Mouse (Mus musculus) bone marrow macrophage, adult 2 months (primary cell): ENCODE measurements around the gene A530016L24Rik. TPM values are rescaled to one million over a fixed set of nuclear protein-coding genes. Genes with fewer than 3 reads are reported as not detected.

Experiments used
- H3K27ac ChIP-seq: 2 replicates; pipeline ENCODE4 v1.5.1; 2012; ENCODE audit warnings: low read depth, low read length; ENCODE audit not compliant: insufficient read depth
- H3K4me1 ChIP-seq: 2 replicates; pipeline ENCODE4 v1.6.1; 2012; ENCODE audit warnings: low read length; ENCODE audit not compliant: control insufficient read depth, insufficient read depth
- H3K4me3 ChIP-seq: 2 replicates; pipeline ENCODE4 v1.5.1; 2012; ENCODE audit warnings: mild to moderate bottlenecking, low read length, moderate library complexity; ENCODE audit not compliant: insufficient read depth
- CTCF ChIP-seq: IDR thresholded peaks from 2 replicates; pipeline ENCODE4 v1.5.1; 2012; ENCODE audit warnings: low read depth, mild to moderate bottlenecking, low read length, moderate library complexity
- POLR2A ChIP-seq: IDR thresholded peaks from 2 replicates; pipeline ENCODE4 v1.6.1; 2012; ENCODE audit warnings: mild to moderate bottlenecking, low read depth, low read length, borderline replicate concordance
- polyA plus RNA-seq: library from polyadenylated mRNA; stranded (reverse); fragments of >200 nt; gene quantifications from 2 replicates; pipeline ENCODE4 v1.2.4, GENCODE M21; 2012; ENCODE audit not compliant: missing spikeins, insufficient read depth, insufficient read length

Gene A530016L24Rik
- polyA plus RNA-seq, 1 experiment = not detected

DNA sequence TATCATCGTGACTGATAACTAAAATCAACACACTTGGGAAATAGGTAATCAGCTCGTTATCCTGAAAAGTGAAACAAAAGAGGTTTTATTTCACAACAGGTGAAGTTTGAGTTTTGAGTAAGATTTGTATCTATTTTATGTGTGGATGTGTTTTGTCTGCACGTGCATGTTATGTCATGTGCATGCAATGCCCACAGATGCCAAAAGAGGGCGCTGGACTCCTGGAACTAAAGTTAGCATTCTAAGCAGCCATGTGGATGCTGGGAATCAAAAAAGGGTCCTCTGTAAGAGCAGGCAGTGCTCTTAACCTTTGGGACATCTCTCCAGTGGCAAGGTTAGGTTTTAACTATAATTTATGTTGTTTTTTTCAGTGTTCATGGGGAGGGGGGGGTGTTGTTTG, 26.0 kb upstream of the A530016L24Rik start:
- H3K4me3 ChIP-seq = no peak overlapping the region
- no peaks in the 10 kb centered on the region for H3K4me1 ChIP-seq
- TF ChIP-seq CTCF (no peak), POLR2A (no peak)

DNA sequence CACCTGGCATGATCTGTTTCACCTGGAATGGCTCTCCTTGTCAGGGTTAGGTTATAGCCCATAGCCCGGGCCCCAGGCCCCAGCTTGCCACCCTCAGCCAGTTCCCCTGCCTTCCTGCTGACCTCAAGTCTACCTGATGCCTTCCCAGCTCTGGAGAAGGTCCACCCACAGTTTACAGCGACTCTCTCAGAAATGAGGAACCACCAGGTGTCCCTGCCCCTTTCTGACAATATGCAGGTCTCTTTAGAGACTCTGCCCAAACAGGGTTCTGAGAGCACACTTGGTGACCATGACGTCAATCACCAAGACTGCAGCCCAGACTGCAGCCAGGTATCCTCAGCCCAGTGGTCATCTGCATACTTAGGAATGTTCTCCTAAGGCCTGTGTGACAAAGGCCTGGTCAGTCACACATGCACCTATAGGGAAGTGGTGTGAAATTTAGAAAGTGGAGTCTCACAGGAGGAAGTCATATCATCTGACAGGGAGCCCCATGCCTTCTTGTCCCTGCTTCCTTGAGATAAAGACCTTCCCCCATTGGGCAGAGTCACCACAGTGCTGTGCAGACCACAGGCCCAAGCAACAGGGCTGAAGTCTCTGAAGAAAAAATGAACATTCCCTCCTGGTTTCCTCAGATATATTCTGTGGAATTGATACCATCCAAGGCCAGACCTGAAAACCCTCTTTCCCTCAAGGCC, 25.4 kb upstream of the A530016L24Rik start:
- Histone ChIP-seq H3K4me3 (no peak overlapping the region), H3K4me1 (no peaks in the 10 kb centered on the region), H3K27ac (no peak overlapping the region)
- TF ChIP-seq CTCF (no peak), POLR2A (no peak)

More for the DNA sequence above, 26.0 kb upstream of the A530016L24Rik start:
- no peak overlapping the region for H3K27ac ChIP-seq

DNA sequence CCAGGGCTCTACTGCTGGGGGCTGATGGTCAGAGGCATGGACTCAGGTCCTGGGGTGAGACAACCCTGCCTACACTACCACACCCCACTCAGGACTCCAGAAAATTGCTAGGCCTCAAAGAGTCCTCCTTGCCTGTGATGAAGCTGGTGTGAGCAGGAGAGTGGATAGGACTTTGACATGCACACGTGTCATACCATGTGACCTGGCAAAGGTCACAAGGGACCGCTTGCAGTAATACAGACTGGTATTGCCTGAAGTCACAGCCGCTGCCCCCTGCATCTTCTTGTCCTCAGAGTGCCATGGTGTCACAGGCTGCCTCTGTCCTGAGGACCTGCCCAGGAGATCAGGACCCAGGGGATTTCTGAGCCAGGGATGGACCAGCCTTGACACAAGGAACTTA, 24.7 kb upstream of the A530016L24Rik start:
- TF ChIP-seq CTCF (no peak), POLR2A (no peak)
- H3K4me3 ChIP-seq = no peak overlapping the region
- H3K4me1 ChIP-seq = no peaks in the 10 kb centered on the region
- H3K27ac ChIP-seq = no peak overlapping the region

DNA sequence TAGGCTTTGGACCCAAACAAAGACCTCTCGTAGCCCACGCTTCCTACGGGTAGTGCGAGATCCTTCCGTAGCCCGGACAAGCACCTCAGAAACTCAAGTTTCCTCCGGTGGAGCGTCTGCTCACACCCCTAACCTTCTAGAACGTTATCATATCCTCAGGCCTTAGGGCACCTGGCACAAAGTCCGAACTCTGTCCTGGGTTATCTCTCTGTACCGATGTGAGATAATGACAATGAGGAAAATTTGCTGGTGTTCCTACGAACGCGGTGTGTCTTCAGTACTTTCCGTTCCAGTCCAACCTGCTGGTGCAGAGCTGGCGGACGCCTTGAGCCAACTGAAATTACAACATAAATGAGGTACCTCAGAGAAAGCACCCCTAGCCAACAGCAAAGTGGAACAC, 23.3 kb upstream of the A530016L24Rik start:
- Histone ChIP-seq H3K27ac (no peak overlapping the region), H3K4me1 (no peaks in the 10 kb centered on the region), H3K4me3 (no peak overlapping the region)
- TF ChIP-seq CTCF = no peak
- TF ChIP-seq POLR2A = no peak

DNA sequence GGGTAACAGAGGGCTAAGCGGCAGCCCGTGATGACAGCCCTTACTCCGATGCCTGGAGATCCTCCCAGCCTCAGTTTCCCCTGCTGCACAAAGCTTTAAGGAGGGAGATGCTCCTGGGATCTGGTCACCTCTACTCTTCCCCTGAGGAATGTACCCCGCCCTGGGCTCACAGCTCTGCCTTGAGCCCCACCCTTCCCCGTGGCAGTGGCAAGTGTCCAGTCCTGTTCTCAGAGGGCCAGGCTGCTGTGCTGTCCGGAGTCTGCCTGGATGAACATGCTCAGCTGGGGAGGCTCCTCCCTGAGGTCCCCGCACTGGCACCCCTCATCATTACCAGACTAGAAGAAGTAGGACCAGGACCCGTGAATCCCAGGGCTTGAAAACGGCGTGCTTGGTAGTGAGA, 21.9 kb upstream of the A530016L24Rik start:
- Histone ChIP-seq H3K4me1 (no peaks in the 10 kb centered on the region), H3K4me3 (no peak overlapping the region), H3K27ac (no peak overlapping the region)
- TF ChIP-seq POLR2A (no peak), CTCF (no peak)

DNA sequence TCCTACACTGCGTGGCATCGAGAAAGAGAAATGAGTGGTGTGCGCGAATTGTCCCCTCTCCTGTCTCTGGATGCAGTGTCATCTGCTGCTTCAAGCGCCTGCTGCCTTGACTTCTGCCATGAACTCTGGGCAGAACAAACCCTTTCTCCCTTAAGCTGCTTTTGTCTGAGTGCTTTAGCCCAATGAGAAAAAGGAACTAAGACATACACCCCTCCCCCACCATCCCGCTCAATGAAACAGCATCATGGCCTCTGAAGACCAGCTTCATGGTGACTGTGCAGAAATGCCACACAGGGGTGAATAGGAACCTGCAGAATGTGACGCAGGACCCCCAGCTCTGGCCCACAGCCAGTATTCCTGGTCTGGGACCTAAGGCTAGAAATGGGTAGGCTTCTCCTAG, 19.9 kb upstream of the A530016L24Rik start:
- H3K4me3 ChIP-seq = no peak overlapping the region
- no peaks in the 10 kb centered on the region for H3K4me1 ChIP-seq
- H3K27ac ChIP-seq = no peak overlapping the region
- TF ChIP-seq POLR2A (no peak), CTCF (no peak)

DNA sequence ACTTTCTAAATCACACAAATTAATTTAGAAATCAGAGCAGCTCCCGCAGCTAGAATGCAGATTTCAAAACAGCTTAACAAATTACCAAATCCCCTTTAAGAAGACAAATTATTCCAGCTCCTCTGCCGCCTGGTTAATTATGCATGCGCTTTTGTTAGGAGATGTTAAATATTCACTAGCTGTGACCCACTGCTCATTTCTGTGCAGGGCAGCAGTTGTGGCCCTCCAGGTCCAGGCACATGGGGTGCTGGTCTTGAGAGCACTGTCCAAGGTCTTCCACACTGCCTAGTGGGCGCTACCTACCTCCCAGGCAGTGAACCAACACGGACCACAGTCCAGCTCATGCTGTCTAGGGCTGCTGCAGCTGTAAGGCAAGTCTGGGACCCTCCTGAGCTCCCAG, 19.0 kb upstream of the A530016L24Rik start:
- TF ChIP-seq CTCF = no peak
- TF ChIP-seq POLR2A = no peak
- no peaks in the 10 kb centered on the region for H3K4me1 ChIP-seq
- no peak overlapping the region for H3K27ac ChIP-seq
- H3K4me3 ChIP-seq = no peak overlapping the region

DNA sequence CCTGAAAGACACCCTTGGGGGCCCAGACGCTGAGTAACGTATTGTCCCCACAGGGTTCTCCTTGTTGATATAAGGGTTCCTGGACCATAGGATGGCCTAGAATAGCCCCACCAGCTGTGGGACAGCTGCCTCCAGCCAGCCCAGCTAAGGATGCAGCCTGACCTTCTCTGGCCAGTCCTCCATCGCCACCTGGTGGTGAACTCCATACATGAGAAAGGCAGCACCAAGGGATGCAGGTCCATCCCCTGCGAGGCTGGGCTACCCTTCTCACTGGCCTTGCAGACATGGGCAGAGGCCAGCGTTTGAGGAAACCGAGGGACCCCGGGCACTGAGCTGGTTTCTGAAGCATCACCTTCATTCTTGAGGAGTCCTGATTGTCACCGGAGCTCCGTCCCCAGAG, 15.5 kb upstream of the A530016L24Rik start:
- Histone ChIP-seq H3K4me1 (no peaks in the 10 kb centered on the region), H3K27ac (no peak overlapping the region), H3K4me3 (no peak overlapping the region)
- TF ChIP-seq CTCF (peak; percentile 49; the same call in 1 of the 2 replicates), POLR2A (no peak)

DNA sequence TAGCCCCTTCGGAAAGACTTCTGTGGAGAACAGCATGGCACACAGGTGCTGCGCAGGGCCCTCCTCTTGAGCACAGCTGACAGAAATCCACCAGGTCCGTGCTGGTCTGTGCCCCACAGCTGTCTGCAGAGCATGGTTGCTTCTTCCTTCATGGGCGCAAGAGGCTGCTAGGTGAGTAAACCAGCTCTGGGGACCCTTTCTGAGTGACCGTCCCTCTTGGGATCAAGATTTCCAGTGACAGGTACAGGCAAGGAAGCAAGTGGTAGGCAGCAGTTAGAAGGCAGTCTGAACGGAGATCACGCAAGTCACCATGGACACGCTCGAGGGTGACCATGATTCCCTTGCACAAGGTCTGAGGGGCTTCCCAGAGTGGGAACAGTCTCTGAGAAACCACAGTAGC, 287 bp downstream of the A530016L24Rik start:
- TF ChIP-seq POLR2A = no peak
- Histone ChIP-seq H3K4me3 (no peak overlapping the region), H3K27ac (no peak overlapping the region), H3K4me1 (no peaks in the 10 kb centered on the region)

DNA sequence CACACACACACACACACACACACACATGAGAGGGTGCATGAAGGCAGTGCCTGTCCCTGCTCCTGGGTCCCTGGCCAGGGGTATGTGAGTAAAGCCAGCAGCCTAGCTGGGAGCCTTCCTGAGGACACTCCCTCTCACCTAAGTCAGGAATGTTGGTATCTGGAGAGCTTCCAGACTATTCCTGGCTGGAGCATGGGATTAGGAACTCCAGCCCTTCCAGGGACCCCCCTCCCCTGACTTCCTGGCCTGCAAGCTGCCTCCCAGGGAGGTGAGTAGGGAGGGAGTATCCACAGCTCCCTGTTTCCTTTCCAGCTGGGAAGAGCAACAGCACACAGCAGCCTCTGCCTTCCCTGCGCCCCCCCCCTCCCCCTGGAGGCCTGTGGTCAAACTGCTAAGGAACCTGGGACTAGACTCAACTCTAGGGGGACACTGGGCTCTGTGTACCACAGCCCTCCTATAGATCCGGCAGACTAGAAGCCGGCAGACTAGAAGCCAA, 1.2 kb downstream of the A530016L24Rik start:
- TF ChIP-seq POLR2A (no peak), CTCF (no peak)
- no peaks in the 10 kb centered on the region for H3K4me1 ChIP-seq
- no peak overlapping the region for H3K4me3 ChIP-seq
- H3K27ac ChIP-seq = no peak overlapping the region
